Mouse (Mus musculus) left cerebral cortex, adult 18-20 months (tissue): ENCODE results near the gene Bpifa3. TPM values are rescaled to one million over a fixed set of nuclear protein-coding genes. Genes with fewer than 3 reads are reported as not detected.
"Not testable (repeated sequence)": the region's sequence is repeated elsewhere in the genome, so short reads cannot be mapped to it uniquely, and the experiment has no call there.

Experiments
- DNase-seq, 2 experiments: peaks; one replicate each; pipeline ENCODE4 v3.0.0; 2021 to 2022; ENCODE audit warnings: low spot score in 2 of 2, mixed read lengths in 1 of 2
- long read RNA-seq, 2 experiments: library from polyadenylated mRNA; stranded (forward); transcript quantifications; one replicate each; pipeline ENCODE4 v2.0.0; 2021
- total RNA-seq, 2 experiments: library from RNA; stranded (reverse); gene quantifications; 2 replicates each; pipeline ENCODE4 v1.2.3; 2021

Bpifa3 gene
- total RNA-seq, result not detected
- long read RNA-seq, experiment 1, result 0 reads
- long read RNA-seq, experiment 2, result 0 reads

DNA sequence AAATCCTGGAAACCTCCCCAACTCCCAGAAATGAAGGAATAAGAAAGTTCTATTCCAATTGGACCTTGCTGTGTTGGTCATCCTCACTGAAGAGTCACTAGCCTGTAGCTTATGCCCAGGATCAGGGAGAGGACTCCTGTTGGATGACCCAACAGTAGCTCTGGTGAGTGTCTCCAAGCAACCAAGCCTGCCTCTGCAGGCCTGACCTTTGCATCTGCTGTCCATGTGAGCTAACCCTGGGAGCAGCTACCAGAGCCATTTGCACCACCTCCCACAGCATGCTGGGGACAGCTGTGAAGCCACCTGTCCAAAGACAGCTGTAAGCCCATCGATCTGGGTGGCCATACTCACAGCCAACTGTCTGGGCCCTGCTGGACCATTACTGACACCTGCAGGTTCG, at the start of gene Bpifa3:
Gene Bpifa3 (plus strand): TSS at position 217 of the 400 bp plus-strand sequence.
- DNase-seq, result no peak

DNA sequence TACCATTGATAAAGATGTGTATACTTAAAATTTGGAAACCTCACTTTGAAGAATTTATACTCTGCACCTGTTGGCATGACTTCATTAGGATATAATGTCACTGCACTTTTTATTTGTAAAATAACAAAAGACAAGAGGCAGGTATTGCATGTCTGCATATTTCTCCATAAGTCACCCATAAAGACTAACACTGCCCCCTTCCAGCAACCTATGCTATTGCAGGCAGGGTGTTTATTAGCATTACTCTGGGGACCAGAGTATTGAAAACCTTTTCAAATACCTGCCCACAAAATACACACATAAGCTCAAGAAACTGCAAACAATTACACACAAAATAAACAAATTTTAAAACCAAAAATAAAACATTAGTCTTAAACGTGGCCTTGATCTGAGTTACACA, 32.4 kb upstream of the Bpifa3 start:
- no peak for DNase-seq

DNA sequence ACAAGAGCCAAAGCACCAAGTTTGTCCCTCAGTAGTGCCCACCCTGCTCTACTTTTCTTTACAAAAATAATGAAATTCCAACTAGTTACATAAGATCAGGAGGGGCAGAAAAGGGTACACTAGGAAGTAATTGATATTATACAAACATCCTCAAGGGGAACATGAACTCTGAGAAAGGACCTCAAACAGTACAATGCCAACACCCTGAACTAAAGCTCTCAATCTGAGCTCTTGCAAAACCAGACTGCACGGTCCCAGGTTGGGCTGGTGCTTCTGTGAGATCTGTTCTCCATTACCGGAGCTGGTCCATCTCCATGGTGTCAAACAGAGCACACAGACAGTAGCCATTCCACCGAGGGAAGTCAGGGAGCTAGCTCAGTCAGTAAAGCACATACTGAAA, 12.8 kb upstream of the Bpifa3 start:
- no peak for DNase-seq

DNA sequence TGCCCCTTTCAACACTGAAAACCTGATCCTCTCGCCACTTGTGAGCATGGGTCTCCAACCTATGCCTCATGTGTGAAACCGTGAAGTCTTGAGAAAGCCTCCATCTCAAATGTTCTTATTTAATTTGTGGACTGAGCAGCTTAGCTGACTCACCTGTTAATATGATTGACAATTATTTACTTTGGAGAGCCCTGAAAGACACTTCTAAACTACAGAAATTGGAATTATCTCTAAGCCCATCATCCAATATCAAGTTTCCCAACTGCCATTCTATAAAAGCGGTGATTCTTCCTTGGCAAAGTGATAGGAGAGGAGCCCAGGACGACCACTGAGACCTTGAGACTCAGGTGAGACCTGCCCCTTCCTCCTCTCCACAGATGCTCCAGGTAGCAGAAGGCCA, 12.4 kb downstream of the Bpifa3 start, which contains the start of gene Bpifa1:
Gene Bpifa1 (plus strand): TSS at position 301 of the 400 bp plus-strand sequence.
- DNase-seq, result no peak

DNA sequence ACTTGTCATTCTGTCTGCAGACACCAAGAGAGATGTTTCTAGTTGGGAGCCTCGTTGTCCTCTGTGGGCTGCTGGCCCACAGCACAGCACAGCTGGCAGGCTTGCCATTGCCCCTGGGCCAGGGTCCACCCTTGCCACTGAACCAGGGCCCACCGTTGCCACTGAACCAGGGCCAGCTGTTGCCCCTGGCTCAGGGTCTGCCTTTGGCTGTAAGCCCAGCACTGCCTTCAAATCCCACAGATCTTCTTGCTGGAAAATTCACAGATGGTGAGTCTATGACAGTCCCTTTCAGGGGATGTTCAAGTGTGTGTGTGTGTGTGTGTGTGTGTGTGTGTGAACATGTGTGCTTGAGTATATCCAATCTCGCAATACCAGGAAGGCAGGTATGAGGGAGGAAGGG, 13.6 kb downstream of the Bpifa3 start:
- no peak for DNase-seq

DNA sequence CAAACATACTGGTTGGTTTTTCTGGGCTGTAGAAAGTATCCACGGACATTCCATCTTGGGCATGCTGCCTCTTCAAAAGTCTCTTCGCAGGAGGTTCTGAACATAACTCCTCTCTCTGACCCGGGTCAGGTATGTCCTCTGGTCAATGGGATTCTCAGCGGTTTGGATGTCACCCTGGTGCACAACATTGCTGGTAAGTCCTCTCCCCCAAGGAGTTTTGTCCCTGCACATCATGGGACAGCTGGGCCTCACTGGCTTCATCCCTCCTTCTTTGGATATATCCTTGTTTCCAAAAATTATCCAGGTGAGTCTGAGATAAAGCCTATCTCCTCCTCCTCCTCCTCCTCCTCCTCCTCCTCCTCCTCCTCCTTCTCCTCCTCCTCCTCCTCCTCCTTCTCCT, 17.4 kb downstream of the Bpifa3 start:
- no peak for DNase-seq

DNA sequence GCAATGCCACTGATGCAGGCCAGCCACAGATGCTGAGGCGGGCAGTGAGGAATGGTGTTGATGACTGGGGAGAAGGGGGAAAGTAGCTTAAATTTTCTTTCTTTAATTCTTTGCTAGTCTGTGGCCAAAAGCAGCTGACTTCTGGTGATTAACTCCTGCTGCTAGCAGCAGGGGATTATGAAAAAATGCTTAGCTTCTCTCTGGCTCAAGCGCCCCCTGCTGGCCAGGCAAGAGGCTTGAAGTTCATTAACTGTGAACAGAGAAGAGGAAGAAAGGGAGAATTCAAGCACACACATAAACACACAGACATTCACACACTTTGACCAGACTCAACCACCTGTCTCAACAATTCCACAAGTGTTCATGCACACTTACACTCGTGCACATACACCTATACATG, 28.3 kb downstream of the Bpifa3 start:
- peak; percentile 26 to 63 for DNase-seq

DNA sequence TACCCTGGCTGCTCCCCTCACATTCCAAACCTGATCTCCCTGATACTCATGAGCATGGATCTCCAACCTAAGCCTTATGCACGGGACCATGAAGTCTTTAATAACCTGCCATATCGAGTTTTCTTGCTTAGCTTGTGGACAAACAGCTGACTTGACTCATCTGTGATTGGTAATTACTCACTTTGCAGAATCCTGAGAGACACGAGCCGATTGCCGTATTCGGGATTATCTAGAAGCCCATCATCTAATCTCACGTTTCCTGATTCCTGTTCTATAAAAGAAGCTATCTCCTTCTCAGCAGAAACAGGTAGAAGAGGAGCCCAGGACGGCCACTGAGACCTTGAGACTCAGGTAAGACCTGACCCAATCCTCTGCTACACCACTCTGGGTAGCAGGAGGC, 32.2 kb downstream of the Bpifa3 start, which contains the start of gene Bpifa5:
Gene Bpifa5 (plus strand): TSS at position 301 of the 400 bp plus-strand sequence.
- no peak for DNase-seq

DNA sequence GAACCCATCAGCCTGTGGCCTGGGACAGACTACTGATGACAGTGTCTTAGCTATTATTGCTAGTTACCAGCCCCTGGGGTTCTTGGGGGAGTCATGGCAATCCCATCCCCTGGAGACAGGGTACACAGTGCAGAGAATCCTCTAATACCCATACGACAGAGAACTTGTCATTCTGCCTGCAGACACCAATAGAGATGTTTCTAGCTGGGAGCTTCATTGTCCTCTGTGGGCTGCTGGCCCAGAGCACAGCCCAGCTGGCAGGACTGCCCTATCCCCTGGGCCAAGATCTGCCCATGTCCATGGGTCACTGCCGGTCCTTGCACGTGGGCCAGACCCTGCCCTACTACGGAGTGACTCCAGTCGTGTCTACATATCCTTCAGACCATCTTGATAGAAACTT, 33.2 kb downstream of the Bpifa3 start:
- no peak for DNase-seq

DNA sequence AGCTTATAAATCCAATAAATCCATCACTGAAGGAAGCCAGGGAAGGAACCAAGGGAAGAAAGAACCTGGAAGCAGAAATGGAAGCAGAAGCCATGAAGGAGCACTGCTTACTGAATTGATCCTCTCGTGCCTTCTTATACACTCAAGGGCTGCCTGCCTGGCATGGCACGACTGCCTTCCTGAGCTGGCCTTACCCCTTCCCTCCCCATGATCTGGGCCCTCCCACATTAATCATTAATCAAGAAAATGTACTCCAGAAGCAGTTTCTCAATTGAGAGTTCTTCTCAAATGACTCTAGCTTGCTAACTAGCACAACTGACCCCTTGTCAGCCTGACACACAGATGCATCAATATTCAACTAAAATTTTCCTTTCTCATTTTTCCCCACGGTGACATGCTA, 39.0 kb downstream of the Bpifa3 start:
- no peak for DNase-seq

DNA sequence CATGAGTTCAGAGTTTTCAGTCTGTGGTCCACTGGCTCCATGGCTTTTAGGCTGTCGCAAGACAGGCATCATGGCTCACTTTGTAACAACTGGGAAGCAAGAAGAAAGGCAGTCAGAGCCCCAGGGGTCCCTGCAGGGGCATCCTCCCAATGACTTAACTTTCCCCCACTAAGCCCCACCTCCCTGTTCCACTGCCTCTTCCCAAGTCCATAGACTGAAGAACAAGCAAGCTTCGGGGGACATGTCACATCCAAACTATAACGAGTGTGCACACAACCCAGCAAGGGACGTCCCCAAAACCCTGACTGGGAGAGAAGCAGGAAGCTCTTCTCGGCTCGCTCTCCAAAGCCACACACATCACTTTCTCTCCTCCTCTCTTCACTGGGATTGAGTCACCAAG, 41.5 kb downstream of the Bpifa3 start:
- DNase-seq, result no peak

DNA sequence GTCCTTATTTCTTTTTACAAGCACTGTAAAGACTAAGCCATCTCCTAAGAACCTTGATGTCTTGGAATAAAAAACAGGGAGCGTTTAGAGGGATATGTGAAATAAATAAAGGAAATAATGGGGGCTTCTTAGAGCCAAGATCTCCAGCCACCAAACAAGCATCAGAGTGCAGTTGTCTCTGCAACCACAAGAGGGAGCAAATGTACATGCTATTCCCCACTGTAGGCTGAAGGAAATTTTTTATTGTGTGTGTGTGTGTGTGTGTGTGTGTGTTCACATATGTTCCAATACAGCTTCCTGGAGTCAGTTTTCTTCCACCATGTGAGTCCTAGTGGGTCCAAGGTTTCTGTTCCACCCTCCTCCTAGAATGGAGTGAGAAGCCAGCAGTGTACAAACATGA, 43.2 kb downstream of the Bpifa3 start:
- DNase-seq, result peak; percentile 20 to 34

DNA sequence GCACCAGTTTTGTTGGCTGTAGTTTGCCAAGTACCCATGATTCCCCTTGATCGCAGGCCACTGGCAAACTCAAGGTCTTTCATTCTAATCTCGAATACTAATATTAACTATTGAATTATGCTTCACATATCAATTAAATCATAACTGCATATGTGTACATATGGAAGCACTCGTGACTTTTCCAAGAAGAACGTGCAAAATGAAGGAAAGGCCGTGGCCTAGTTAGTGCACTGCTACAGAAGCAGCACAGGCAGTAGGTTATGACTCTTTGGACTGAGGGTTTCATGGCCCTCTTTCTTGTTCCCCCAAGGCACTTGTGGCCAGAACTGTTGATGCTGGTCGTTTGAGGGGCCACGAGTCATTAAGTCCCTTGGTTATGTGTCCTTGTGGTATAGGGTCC, 51.8 kb downstream of the Bpifa3 start:
- DNase-seq, result not testable (repeated sequence)

DNA sequence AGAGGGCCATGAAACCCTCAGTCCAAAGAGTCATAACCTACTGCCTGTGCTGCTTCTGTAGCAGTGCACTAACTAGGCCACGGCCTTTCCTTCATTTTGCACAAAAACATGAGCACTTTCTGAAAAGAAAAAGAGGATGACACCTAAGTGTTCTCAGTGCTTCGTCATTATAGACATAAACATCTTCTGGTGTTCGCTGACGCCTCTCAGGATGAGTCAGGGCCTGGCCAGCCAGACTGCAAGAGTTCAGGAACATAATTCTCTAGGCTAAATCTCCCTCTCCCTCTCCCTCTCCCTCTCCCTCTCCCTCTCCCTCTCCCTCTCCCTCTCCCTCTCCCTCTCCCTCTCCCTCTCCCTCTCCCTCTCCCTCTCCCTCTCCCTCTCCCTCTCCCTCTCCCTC, 52.9 kb downstream of the Bpifa3 start:
- DNase-seq, result peak; percentile 28 to 37

DNA sequence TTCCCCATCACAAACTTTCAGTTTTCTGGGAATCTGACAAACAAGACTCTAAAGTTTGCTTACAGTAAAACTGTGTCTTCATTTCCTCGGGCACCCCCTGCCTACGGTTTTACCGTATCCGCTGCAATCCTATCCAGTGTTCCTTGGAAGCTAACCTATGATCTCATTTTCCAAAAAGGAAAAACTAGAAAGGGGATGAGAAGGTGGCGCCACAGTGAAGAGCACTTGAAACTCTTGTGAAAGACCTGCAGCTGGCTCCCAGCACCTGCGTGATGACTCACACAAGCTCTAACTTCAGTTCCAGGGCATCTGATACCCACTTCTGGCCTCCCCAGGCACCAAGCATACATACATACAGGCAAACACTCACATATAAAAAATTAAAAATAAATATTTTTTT, 55.2 kb downstream of the Bpifa3 start:
- no peak for DNase-seq

DNA sequence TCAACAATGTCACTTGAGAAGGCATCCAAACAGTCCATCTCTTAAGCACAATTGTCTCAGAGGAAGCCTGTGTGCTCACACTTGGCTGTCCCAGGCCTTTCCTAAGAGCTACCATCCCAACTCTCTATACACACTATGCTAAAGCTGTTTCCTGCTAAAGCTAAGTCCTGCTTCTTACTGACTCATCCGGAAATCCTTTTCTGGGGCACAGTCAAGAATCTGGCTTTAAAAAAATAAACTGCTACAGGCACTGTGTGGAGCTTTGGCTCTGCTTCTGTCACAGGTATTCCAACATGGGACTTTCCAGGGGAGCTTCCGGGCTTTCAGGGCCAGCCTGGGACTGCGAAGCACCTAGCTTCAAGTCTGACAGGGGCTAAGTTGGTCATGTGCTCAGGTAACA, 55.6 kb downstream of the Bpifa3 start:
- DNase-seq, result no peak

DNA sequence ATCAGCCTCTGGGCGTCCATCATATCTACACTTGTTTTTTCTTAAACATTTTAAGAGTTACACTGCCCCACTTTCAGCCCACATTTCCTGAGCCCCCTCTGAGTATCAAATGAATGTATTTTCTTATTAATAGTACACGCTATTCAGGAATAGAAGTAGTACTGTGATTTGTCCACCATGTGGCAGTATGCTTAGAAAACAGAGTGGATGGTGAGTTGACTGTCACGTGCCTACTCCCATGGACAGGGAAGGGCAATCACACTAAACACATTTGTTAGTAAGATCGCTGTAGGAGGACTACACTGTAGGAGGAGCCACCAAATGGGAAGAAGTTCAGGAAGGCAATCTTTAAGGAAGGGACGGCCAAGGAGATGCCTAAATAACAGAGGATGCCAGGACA, 57.3 kb downstream of the Bpifa3 start:
- no peak for DNase-seq

Other genes with a start within 250 kb of the Bpifa3 start
- gene Bpifb6, start 229.9 kb upstream of the Bpifa3 start, total RNA-seq, result not detected
- not detected for gene Bpifb3, start 212.1 kb upstream of the Bpifa3 start, total RNA-seq
- not detected for gene Bpifb4, start 192.1 kb upstream of the Bpifa3 start, total RNA-seq
- not detected for gene Bpifa6, start 155.4 kb upstream of the Bpifa3 start, total RNA-seq
- gene Bpifa2, start 122.1 kb upstream of the Bpifa3 start, total RNA-seq, result not detected
- not detected for gene Bpifa1, start 12.5 kb downstream of the Bpifa3 start, total RNA-seq
- not detected for gene Bpifa5, start 32.3 kb downstream of the Bpifa3 start, total RNA-seq
- gene Bpifb1, start 60.5 kb downstream of the Bpifa3 start, total RNA-seq, result under 1 TPM in 1 of 2 experiments, not detected in 1; 0.21 TPM
- gene Bpifb5, start 93.4 kb downstream of the Bpifa3 start, total RNA-seq, result not detected
- not detected for gene Bpifb9a, start 127.5 kb downstream of the Bpifa3 start, total RNA-seq
- not detected for gene Bpifb9b, start 176.9 kb downstream of the Bpifa3 start, total RNA-seq
- 10 to 100 TPM; 13.7 to 17.8 TPM for gene Cdk5rap1, start 242.7 kb downstream of the Bpifa3 start, total RNA-seq